Mouse (Mus musculus): Measurements from ENCODE around the gene Rragd.

DNA sequence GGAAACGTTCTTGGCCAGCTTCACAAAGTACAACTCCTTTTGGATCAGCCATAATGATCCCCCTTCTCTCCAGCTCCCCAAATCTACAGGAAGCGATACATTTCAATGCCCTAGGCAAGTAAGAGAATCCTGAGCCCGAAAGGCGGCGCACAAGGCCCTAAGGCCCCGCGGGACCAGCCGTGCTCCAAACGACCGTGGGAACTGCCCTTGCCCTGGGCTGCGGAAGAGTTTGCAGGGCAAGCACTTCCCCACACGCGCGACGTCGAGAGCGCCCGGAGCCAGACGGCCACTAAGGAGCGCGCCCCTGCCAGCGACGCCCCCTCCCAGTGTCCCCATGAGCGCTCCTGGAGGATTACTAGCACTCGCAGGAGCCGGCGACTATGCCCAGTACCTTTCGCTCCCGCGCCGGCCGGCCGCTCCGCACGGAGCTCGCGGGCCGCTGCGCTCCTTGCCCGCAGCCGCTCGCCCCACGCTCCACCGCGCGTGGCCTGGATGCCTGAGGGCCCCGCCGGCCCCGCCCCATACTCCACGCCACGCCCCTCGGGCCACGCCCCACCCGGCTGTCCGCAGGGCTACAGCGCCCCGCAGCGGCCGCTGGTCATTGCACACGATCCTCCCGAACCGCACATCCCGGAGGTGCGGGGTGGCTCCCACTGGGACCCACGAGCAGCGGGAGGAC is 32.3 kb upstream of the Rragd start, which contains the start of gene Ankrd6:
- TF ChIP-seq POLR2A (IDR thresholded peaks at IDR 0.05; ENCODE audit: insufficient read depth, low read depth, low read length) (peak; percentile 80), CTCF (IDR thresholded peaks at IDR 0.05; ENCODE audit: insufficient read depth, low read depth, low read length) (peak; percentile 86)

All from olfactory bulb, adult 2 months (tissue).